Mouse (Mus musculus) T-cell, adult 2 months (primary cell): ENCODE data around the gene Bik.
"Not testable (repeated sequence)": the region's sequence is repeated elsewhere in the genome, so short reads cannot be mapped to it uniquely, and the experiment has no call there.

ENCODE experiments used
- DNase-seq: peaks from one replicate; pipeline ENCODE4 v3.0.0; 2022; ENCODE audit warnings: low spot score

Bik gene

DNA sequence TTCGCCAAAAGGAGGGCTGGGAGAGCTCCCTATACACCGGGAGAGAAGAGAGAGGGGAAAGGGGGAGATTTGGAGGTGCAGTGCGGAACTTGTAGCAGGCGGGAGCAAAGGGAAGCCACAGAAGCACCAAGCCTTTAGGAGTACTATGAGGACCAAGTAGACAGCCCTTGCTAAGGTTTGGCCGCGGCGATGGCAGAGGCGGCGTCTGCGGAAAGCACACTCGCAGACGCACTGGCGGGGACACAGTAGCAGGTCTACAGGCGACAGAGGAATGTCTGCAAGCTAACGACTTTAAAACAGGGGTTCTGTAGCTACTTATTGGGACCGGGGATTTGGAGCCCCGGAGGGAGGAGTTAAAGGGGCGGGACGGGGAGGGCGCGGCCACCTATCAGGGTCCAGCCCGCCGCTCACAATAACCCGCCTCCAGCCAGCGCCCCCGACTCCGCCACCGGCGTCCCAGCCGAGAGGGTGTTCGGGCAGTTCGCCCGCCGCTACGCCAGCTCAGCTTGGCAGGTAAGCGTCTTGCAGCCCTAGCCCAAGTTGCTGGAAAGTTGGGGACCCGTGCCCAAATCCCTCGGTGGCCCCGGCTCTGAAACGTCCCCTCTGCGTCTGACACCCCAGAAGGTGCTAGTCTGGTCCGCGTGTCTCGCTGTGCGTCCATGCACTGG lies at the start of gene Bik:
Gene Bik (plus strand): TSS at position 439 of the 668 bp plus-strand sequence.
- peak; percentile 53 for DNase-seq

- no peak for DNase-seq
Measured at GRCm38 (mm10) chr15:83478096-83478495, 48.6 kb upstream of the Bik start.

GRCm38 (mm10) chr15:83479818-83480217 lies 46.8 kb upstream of the Bik start:
- no peak for DNase-seq

DNA sequence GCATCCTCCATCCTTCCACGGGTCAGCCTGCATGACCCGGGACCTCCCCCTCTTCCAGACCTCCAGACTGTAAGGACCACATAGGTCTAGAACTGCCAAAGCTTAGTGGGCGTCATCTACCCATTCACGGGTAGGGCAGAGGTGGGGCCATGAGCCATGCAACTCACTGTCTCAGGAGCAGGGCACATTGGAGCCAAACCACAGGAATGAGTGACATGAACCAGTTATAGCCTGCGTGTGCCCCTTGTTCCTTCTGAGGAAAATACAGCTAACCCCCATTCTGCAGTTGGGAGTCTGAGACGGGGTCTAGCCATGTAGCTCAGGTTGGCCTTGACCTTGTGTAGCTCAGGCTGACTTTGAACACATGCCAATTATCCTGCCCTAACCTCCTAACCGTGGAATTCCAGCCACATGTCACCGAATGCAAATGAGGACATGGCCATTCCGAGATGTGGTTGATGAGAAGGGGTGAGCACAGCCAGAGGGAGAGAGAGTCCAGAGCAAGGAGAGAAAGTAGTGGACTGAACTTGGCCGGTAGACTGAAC lies 45.4 kb upstream of the Bik start:
- no peak for DNase-seq

DNA sequence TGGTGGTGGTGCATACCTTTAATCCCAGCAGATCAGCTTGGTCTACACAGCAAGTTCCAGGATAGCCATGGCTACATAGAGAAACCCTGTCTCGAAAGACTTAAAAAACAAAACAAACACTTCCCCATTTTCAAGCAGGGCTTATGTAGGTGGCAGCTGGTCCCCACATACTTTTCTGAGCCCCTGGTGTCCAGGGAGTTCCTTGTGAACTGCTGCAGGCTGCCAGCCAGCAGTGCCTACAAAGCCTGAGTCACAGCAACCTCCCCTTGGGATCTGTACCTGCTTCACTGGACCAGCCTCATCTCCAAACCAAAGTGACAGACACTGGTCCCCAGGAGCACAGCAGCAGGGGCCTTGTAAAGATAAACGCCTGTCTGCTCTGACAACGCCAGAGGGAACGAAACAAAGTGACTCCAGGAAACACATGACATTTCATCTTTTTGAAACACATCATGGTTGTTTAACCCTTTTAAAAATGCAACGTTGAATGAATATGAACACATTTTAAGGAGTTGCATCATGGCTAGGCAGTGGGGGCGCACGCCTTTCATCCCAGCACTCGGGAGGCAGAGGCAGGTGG lies 43.9 kb upstream of the Bik start:
- no peak for DNase-seq

DNA sequence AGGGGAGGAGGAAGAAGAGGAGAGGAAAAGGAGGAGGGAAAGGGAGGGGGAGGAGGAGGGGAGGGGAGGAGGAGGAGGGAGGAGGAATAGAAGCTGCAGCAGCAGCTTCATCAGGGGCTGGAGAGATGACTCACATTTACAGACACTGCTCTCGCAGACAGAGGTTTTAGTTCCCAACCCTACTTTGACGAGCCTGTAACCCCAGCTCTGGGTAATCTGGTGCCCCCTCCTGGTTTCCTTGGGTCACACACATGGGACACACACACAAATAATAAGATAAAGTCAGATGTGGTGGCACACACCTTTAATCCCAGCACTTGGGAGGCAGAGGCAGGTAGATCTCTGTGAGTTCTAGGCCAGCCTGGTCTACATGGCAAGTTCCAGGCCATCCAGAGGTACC lies 43.2 kb upstream of the Bik start:
- peak; percentile 30 for DNase-seq

DNA sequence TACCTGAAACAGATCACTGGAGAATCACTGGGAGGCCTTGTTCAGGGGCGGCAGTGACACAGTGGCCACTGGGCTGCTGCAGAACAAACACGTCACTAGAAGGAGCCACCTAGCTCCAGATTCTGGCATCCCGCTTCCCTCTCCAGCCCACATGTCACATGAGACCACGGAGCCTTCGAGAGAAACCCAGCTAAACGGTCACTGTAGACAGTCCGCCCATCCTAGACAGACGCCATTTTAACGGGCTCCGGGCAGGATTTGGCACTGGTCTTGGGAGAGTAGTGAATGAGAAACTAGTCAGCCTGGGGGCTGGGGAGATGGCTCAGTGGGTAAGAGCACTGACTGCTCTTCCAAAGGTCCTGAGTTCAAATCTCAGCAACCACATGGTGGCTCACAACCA lies 42.4 kb upstream of the Bik start:
- DNase-seq, result no peak

- DNase-seq, result no peak
Measured at GRCm38 (mm10) chr15:83487477-83488115, 39.1 kb upstream of the Bik start.

DNA sequence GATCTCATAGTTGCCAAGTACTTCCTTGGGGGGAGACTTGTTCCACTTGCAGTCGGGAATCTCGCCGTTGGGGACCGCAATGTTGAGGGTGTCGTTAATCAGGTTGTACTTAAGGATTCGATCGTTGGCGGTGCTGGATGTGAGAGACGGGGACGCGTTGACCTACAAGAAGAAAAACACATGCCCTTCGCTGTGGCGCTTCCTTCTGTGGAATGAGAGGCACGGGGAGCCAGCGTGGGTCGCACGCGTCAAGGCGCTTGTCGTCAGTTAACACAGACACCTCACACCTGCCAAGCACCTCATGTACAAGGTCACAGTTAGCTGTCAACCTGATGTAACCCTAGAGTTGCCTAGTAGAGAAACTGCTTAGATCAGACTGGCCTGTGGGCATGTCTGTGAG lies 37.2 kb upstream of the Bik start:
- no peak for DNase-seq

DNA sequence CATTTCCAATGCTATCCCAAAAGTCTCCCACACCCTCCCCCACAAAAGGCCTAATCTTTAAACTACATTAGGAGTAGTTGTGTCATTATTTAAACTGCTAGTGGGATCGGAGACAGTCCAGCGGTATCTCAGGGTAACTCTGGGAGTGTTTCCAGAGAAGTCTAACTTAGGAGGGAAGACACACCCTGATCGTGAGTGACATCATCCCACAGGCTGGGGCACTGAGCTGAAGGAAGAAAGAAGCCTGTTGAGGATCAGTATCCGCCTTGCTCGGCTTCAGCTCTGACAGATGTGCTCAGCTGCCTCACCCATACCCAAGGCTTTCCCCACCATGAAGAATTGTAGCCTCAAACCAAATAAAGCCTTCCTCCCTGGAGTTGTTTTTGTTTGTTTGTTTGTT lies 34.8 kb upstream of the Bik start:
- no peak for DNase-seq

GRCm38 (mm10) chr15:83493856-83494571 lies 32.6 kb upstream of the Bik start:
- no peak for DNase-seq

DNA sequence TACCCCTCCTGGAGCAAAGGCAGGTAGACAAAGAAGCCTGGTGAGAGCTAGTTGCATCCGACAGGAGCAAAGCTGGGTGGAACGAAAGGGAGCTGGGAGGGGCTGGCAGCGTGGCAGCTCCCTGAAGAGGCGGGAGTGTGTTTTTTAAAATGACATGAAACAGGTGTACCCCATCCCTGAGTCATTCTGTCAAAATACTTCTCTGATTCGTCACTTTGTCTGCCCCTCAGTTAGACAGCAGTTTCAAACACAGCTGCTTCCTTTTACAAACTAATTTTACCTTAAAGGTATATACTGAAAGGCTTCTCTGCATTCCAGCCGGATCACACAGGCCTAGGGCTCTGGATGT lies 32.1 kb upstream of the Bik start:
- DNase-seq, result no peak

DNA sequence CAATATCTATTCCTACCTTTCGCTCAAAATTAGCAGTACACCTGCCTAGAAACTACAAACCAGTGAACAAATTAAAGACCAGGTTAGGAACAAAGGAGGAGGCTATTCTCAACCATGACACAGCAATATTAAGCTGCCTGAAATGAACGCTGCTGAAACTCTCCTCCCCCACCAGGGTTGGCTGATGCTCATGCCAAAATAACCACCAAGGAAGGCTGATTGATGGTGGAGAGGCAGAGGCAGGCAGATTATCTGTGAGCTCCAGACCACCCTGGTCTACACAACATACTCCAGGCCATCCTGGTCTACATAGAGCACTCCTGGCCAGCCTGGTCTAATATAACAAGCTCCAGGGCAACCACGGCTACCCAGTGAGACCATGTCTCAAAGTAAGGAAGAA lies 31.5 kb upstream of the Bik start:
- DNase-seq, result no peak

- DNase-seq, result no peak
Measured at GRCm38 (mm10) chr15:83495787-83496367, 30.8 kb upstream of the Bik start.

DNA sequence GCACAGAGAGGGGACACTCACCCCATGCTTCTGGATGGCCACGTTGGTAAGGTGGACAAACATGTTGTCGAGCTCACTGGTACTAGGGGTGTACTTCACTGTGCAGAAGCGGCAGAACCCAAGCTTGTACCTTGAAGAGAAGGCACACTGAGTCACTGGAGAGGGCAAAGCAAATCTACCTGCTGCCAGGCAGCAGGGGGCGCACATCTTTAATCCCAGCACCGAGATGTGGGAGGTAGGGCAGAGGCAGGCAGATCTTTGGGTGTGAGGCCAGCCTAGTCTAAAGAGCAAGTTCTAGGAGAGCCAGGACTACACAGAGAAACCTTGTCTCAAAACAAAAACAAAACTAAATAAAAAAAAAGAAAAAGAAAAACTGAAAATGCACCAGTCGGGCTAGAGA lies 29.4 kb upstream of the Bik start:
- DNase-seq, result no peak

DNA sequence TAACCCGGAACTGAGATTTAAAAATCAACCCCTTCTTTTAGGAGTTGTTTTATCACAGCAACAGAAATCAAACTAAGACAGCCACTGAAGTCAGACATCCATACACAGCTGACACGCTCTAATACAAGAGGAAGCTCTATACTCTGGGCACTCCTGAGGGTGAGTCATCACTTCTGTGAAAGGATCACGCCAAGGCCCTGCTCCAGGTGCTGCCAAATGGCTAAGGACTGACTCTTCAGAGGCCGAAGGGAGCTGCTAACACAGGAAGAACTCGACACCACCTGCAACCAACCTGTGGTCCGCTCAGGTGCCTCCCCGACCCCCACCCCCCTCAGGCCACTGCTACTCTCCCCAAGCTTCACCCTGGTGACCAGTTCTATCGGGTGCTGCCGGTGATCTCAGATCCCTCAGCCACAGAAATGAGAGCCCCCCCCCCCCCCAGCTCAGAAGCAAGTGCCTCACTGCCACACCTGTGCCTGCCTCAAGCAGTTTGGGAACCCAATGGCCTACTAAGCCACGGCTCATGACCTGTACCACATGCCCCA lies 27.4 kb upstream of the Bik start:
- DNase-seq, result no peak

- peak; percentile 48 for DNase-seq
Measured at GRCm38 (mm10) chr15:83500352-83500751, 26.3 kb upstream of the Bik start.

DNA sequence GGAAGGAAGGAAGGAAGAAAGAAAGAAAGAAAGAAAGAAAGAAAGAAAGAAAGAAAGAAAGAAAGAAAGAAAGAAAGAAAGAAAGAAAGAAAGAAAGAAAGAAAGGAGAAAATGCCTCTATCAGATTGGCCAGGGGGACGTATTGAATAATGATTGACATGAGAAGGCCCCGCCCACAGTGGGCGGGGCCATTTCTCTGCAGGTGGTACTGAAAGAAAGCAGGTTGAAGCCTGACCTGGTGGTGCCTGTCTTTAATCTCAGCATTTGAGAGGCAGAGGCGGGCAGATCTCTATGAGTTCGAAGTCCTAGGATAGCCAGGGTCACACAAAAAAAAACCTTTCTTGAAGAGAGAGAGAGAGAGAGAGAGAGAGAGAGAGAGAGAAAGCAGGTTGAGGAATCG lies 25.2 kb upstream of the Bik start:
- not testable (repeated sequence) for DNase-seq

GRCm38 (mm10) chr15:83509950-83510804 lies 16.5 kb upstream of the Bik start:
- no peak for DNase-seq

DNA sequence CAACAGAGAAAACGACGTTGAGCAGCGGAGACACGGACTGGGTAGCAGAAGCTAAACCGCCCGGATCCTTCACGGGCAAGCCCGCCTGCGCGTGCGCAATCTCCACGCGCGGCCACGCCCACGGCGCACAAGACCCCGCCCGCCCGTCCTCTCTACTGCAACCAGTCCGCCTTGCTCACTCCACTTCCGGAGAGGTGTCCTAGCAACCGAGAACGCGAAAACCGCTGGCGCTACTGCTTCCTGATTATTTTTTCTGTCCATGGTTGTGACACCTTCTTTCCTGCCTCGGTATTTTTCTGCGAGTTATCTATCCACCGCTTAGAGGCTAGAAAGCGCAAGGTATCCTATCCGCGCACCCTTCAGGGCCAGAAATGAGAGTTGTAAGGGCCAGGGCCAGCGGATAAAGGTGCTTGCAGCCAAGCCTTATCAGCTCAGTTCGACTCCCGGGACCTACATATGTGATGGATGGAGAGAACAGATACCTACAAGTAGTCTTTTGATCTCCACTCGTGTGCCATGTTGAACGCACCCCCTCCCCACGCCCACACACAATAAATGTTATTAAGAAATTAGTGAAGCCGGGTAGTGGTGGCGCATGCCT lies 15.8 kb upstream of the Bik start, which contains the start of gene Ttll1:
Gene Ttll1 (minus strand): TSS at position 89 of the 601 bp plus-strand sequence.
- DNase-seq, result peak; percentile 96
